Mouse (Mus musculus) cortical plate, adult 2 months (tissue): ENCODE results near the gene Spi1.

Source experiments
- CTCF ChIP-seq: fragments of 200-500 bp; IDR thresholded peaks from 2 replicates; pipeline ENCODE4 v1.5.1; 2011; ENCODE audit warnings: mild to moderate bottlenecking, control low read depth, low read length; ENCODE audit not compliant: insufficient read depth; ENCODE audit errors: extremely low read depth
- POLR2A ChIP-seq: fragments of 200-500 bp; IDR thresholded peaks from 2 replicates; pipeline ENCODE4 v1.6.1; 2011; ENCODE audit warnings: mild to moderate bottlenecking, low read length, control low read depth; ENCODE audit not compliant: insufficient read depth; ENCODE audit errors: extremely low read depth

DNA sequence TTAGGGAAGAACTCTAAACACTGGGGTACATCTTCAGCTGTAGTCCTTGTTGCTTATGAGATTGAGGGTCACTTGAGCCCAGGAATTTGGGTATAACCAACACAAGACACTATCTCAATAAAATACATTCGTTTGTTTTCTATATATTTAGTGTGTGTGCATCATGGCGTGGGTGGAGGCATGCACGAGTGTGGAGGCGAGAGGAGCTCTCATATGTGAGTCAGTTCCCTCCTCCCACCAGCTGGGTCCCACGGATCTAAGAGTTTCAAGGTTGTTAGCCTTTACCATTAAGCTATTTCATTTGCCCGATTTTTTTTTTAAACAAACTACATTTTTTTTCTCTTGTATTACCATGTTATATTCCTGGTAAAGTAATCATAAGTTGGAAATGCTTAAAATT lies 8.6 kb downstream of the Spi1 start:
- TF ChIP-seq CTCF, result no peak
- TF ChIP-seq POLR2A, result no peak
